Mouse (Mus musculus) C2C12 (cell line): Measurements from ENCODE around the gene Gmds. TPM values are rescaled to one million over a fixed set of nuclear protein-coding genes. Genes with fewer than 3 reads are reported as not detected.

Experiments
- H3K27me3 ChIP-seq: one replicate; pipeline ENCODE4 v1.6.1; 2011; ENCODE audit not compliant: control insufficient read depth, insufficient read depth, insufficient read length
- H3K36me3 ChIP-seq: one replicate; pipeline ENCODE4 v1.6.1; 2011; ENCODE audit not compliant: control insufficient read depth, insufficient read depth
- H3K4me3 ChIP-seq: one replicate; pipeline ENCODE4 v1.5.1; 2011; ENCODE audit warnings: mild to moderate bottlenecking, control low read depth; ENCODE audit not compliant: poor library complexity, insufficient read depth, severe bottlenecking
- H3K79me2 ChIP-seq: one replicate; pipeline ENCODE4 v1.6.1; 2011; ENCODE audit not compliant: control insufficient read depth, insufficient read depth
- H3K79me3 ChIP-seq: one replicate; pipeline ENCODE4 v1.6.1; 2011; ENCODE audit warnings: low read depth, control low read depth
- H3ac ChIP-seq: one replicate; pipeline ENCODE3; 2011; ENCODE audit warnings: low read depth; ENCODE audit not compliant: control insufficient read depth, insufficient read length
- CEBPB ChIP-seq: IDR thresholded peaks from one replicate; pipeline ENCODE4 v1.6.1; 2011; ENCODE audit warnings: low read depth, mild to moderate bottlenecking, control low read depth, moderate library complexity
- CTCF ChIP-seq: IDR thresholded peaks from one replicate; pipeline ENCODE4 v1.5.1; 2011; ENCODE audit not compliant: control insufficient read depth, insufficient read depth, insufficient read length
- FOSL1 ChIP-seq: IDR thresholded peaks from one replicate; pipeline ENCODE4 v1.8.0; 2011; ENCODE audit warnings: mild to moderate bottlenecking, low read length; ENCODE audit not compliant: poor library complexity, insufficient read depth, severe bottlenecking
- MAX ChIP-seq: IDR thresholded peaks from one replicate; pipeline ENCODE4 v1.6.1; 2011; ENCODE audit warnings: mild to moderate bottlenecking, control low read depth
- MYOD1 ChIP-seq: IDR thresholded peaks from one replicate; pipeline ENCODE4 v1.6.1; 2011; ENCODE audit warnings: low read depth; ENCODE audit not compliant: control insufficient read depth, insufficient read length
- MYOG ChIP-seq: IDR thresholded peaks from one replicate; pipeline ENCODE4 v1.6.1; 2011; ENCODE audit not compliant: control insufficient read depth, insufficient read length; ENCODE audit errors: extremely low read depth
- USF1 ChIP-seq: IDR thresholded peaks from one replicate; pipeline ENCODE4 v1.6.1; 2011; ENCODE audit warnings: low read depth, mild to moderate bottlenecking, control low read depth, moderate library complexity
- polyA plus RNA-seq: library from polyadenylated mRNA; unstranded; fragments of >200 nt; fragmentation: generic; extraction: Trizol; gene quantifications from one replicate; pipeline ENCODE4 v1.2.1, GENCODE M21; 2012; ENCODE audit warnings: missing spikeins

Gmds gene
- polyA plus RNA-seq, 1 experiment, result 21.1 TPM

GRCm38 (mm10) chr13:31863461-31863860 is 475.1 kb downstream of the Gmds start:
- H3K27me3 ChIP-seq, result no peaks in the 10 kb centered on the region
- TF ChIP-seq CEBPB (no peak), MYOG (no peak), USF1 (no peak), CTCF (no peak), MAX (no peak), FOSL1 (no peak), MYOD1 (no peak)

DNA sequence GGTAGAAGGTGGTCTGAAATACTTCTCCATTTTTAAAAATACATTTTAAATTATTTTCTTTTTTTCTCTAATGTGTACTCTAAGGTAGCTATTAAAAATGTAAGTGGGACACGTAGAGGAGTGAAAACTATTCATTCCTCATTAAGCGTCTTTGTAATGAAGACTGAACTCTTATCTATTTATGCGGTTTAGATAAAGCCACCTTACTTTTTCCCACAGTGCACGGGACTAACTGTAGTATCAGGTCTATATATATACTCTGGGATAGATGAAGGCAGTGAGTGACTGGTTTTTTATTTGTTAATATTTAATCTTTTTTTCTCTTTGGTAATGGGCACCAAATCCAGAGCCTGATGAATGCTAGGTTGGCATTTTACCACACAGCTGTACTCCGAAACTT is 478.3 kb downstream of the Gmds start:
- Histone ChIP-seq H3K4me3 (no peak overlapping the region), H3K79me3 (no peaks in the 10 kb centered on the region), H3K36me3 (no peaks in the 10 kb centered on the region), H3K79me2 (no peaks in the 10 kb centered on the region), H3ac (no peak overlapping the region), H3K27me3 (no peaks in the 10 kb centered on the region)
- TF ChIP-seq MAX, result no peak
- no peak for TF ChIP-seq CTCF
- no peak for TF ChIP-seq FOSL1
- TF ChIP-seq MYOD1, result no peak
- TF ChIP-seq USF1, result no peak
- no peak for TF ChIP-seq MYOG
- TF ChIP-seq CEBPB, result no peak

More at GRCm38 (mm10) chr13:31863461-31863860, 475.1 kb downstream of the Gmds start:
- H3K79me2 ChIP-seq, result no peaks in the 10 kb centered on the region
- H3K79me3 ChIP-seq, result no peaks in the 10 kb centered on the region
- no peak overlapping the region for H3ac ChIP-seq
- no peak overlapping the region for H3K4me3 ChIP-seq
- no peaks in the 10 kb centered on the region for H3K36me3 ChIP-seq

GRCm38 (mm10) chr13:31854000-31854399 is 484.5 kb downstream of the Gmds start:
- no peaks in the 10 kb centered on the region for H3K27me3 ChIP-seq
- no peaks in the 10 kb centered on the region for H3K79me3 ChIP-seq
- H3ac ChIP-seq, result no peak overlapping the region
- H3K79me2 ChIP-seq, result no peaks in the 10 kb centered on the region
- H3K36me3 ChIP-seq, result no peaks in the 10 kb centered on the region
- TF ChIP-seq FOSL1, result no peak
- TF ChIP-seq MAX, result no peak
- no peak for TF ChIP-seq CEBPB
- no peak for TF ChIP-seq CTCF
- TF ChIP-seq USF1, result no peak
- no peak for TF ChIP-seq MYOG
- TF ChIP-seq MYOD1, result no peak
- no peak overlapping the region for H3K4me3 ChIP-seq

GRCm38 (mm10) chr13:31853564-31853963 is 485.0 kb downstream of the Gmds start:
- H3K79me2 ChIP-seq, result no peaks in the 10 kb centered on the region
- no peak overlapping the region for H3ac ChIP-seq
- TF ChIP-seq MYOD1 (no peak), MYOG (no peak), CEBPB (no peak), FOSL1 (no peak), MAX (no peak), CTCF (no peak), USF1 (no peak)
- no peak overlapping the region for H3K4me3 ChIP-seq
- H3K27me3 ChIP-seq, result no peaks in the 10 kb centered on the region
- no peaks in the 10 kb centered on the region for H3K79me3 ChIP-seq
- no peaks in the 10 kb centered on the region for H3K36me3 ChIP-seq

- no peak overlapping the region for H3K4me3 ChIP-seq
- H3K79me3 ChIP-seq, result no peaks in the 10 kb centered on the region
- no peak for TF ChIP-seq CTCF
- no peak for TF ChIP-seq MYOD1
- TF ChIP-seq MAX, result no peak
- no peak for TF ChIP-seq MYOG
- no peak for TF ChIP-seq CEBPB
- no peak for TF ChIP-seq USF1
- no peak for TF ChIP-seq FOSL1
- no peaks in the 10 kb centered on the region for H3K27me3 ChIP-seq
- no peaks in the 10 kb centered on the region for H3K36me3 ChIP-seq
- no peak overlapping the region for H3ac ChIP-seq
- H3K79me2 ChIP-seq, result no peaks in the 10 kb centered on the region
Measured at GRCm38 (mm10) chr13:31849258-31849971, 489.1 kb downstream of the Gmds start.

DNA sequence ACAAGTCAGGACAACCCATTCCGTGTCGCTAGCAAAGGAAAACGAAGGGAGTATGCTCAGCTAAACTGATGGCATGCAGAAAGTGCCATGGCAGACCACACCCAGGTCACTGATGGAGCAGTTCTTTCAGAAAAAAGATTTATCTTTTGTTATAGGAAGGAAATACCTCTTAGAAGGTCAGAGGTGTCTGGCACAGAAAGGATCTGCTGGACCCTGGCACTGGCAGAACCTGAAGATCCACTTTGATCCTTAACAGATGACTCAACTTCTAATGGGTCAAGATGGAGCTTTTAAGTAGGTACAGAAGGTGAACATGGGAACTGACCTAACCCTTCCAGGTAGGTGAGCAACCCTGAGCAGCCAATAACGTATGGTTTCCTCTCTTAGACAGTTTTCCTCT is 502.7 kb downstream of the Gmds start:
- Histone ChIP-seq H3K27me3 (no peaks in the 10 kb centered on the region), H3ac (no peak overlapping the region), H3K4me3 (no peak overlapping the region), H3K36me3 (no peaks in the 10 kb centered on the region), H3K79me2 (no peaks in the 10 kb centered on the region), H3K79me3 (no peaks in the 10 kb centered on the region)
- TF ChIP-seq CEBPB (no peak), MAX (no peak), MYOD1 (no peak)
